Mouse (Mus musculus): ENCODE data around the gene Wiz.

GRCm38 (mm10) chr17:32334921-32335320, 54.3 kb downstream of the Wiz start:
- TF ChIP-seq CTCF (IDR thresholded peaks at IDR 0.05; ENCODE audit: low read depth, low read length) (no peak), POLR2A (IDR thresholded peaks at IDR 0.05; ENCODE audit: extremely low read depth, insufficient read depth, low read length) (no peak)
